19 mouse cellular contexts compared by ENCODE assay signal in the genomic region with DNA sequence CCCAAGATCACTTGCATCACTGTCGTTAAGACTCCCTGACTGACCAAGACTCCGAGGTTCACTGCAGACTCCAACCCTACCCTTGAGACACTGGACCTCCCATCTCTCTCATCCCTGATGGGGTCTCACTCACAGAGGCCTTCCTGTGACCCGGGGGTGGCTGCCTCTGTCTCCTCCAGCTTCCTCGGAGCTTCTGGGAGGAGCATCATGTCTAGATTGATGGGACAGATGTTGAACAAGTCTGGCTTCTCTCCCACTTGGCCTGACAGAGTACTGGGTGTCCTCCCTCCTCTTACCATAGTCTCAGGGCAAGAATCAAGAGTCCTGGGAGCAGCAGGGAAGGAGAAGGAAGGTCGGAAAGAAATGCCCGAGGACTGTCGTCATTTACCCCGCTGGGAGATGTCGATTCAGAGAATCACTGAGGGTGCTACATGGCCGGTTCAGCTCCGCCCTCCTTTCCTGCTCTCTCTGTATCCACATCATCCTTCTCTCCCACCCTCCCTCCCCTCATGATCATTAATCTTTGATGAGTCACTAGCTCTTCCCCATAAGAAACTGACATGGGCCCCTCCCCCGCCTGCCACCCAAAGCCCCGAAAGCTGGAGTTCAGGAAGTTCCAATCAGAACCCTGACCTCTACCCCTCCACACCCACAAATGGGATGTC. TPM values are rescaled to one million over a fixed set of nuclear protein-coding genes. Genes with fewer than 3 reads are reported as not detected.
DNase-seq lines count a peak whose midpoint lies in the region; ATAC-seq lines count a peak whose summit lies in the region.
"Had no signal": no experiment of that assay in that cellular context is flagged by ENCODE, and none has a peak within 500 bp of the region (broad histone marks: within the 10 kb centered on the region; RNA-seq: fewer than 3 reads in every experiment).

No protein-coding gene starts in this region.

- peak overlapping the region; percentile 83 for H3K27ac ChIP-seq in heart, embryonic 10.5 days
- H3K27ac ChIP-seq in heart, embryonic 11.5 days (ENCODE audit: low read depth, low read length), result no peak overlapping the region
- H3K27ac ChIP-seq: liver, embryonic 12.5 days; neural tube, embryonic 13.5 days; stomach, embryonic 15.5 days had no signal

- no peaks in the 10 kb centered on the region for H3K27me3 ChIP-seq in heart, embryonic 10.5 days (ENCODE audit: insufficient read depth, poor library complexity, severe bottlenecking)
- no peaks in the 10 kb centered on the region for H3K27me3 ChIP-seq in heart, embryonic 11.5 days (ENCODE audit: control insufficient read depth, insufficient read depth, low read length)
- H3K27me3 ChIP-seq: stomach, embryonic 15.5 days had no signal

- peaks cover 64% of the 10 kb centered on the region for H3K4me1 ChIP-seq in heart, embryonic 10.5 days
- H3K4me1 ChIP-seq in heart, embryonic 11.5 days (ENCODE audit: control insufficient read depth, insufficient read depth, low read length), result peaks cover 41% of the 10 kb centered on the region
- H3K4me1 ChIP-seq: stomach, embryonic 15.5 days had no signal

- peak overlapping the region; percentile 15; the same call in 1 of the 2 replicates for H3K4me3 ChIP-seq in heart, embryonic 10.5 days
- H3K4me3 ChIP-seq in heart, embryonic 11.5 days (ENCODE audit: low read depth, low read length), result no peak overlapping the region
- H3K4me3 ChIP-seq: liver, embryonic 12.5 days; neural tube, embryonic 13.5 days; stomach, embryonic 15.5 days had no signal

- H3K9ac ChIP-seq in heart, embryonic 11.5 days (ENCODE audit: low read depth, low read length), result no peak overlapping the region
- H3K9ac ChIP-seq: liver, embryonic 12.5 days; neural tube, embryonic 13.5 days; stomach, embryonic 15.5 days had no signal

- 62% methylated on average over 13 of the region's 13 CpGs for WGBS in heart, embryonic 10.5 days
- 55% methylated on average over 13 of the region's 13 CpGs for WGBS in heart, embryonic 11.5 days (ENCODE audit: insufficient replicate concordance)

- no peak; the same call in 1 of the 2 replicates for ATAC-seq in heart, embryonic 11.5 days (replicated peaks; ENCODE audit: insufficient number of reproducible peaks, low FRiP score, low TSS enrichment)
- ATAC-seq: forebrain, embryonic 16.5 days; intestine, embryonic 16.5 days; liver, embryonic 12.5 days; midbrain, embryonic 16.5 days had no signal

- peak; percentile 17 for DNase-seq in adrenal gland, adult 2 months
- DNase-seq in adrenal gland, postnatal 4 days (ENCODE audit: low spot score in 2 of 2), result no peak
- no peak for DNase-seq in heart, embryonic 10.5 days (ENCODE audit: low spot score)
- peak; percentile 39 for DNase-seq in testis, postnatal 10 days (ENCODE audit: low spot score)
- DNase-seq in testis, postnatal 14 days (ENCODE audit: low spot score), result no peak
- DNase-seq in yolk sac, embryonic 10.5 days (ENCODE audit: low spot score), result peak; percentile 37
- no peak for DNase-seq in urinary bladder, adult 2 months (ENCODE audit: low spot score)
- DNase-seq: cerebellum, adult 18-20 months; layer of hippocampus, postnatal 36 days; thymus, postnatal 4 days had no signal

- no peak overlapping the region for H3K4me2 ChIP-seq in heart, embryonic 11.5 days
- H3K4me2 ChIP-seq: liver, embryonic 12.5 days; neural tube, embryonic 13.5 days; stomach, embryonic 15.5 days had no signal

- H3K36me3 ChIP-seq in heart, embryonic 10.5 days, result no peaks in the 10 kb centered on the region
- H3K36me3 ChIP-seq in heart, embryonic 11.5 days (ENCODE audit: control insufficient read depth, insufficient read depth, low read length), result no peaks in the 10 kb centered on the region
- H3K36me3 ChIP-seq: liver, embryonic 12.5 days; neural tube, embryonic 13.5 days; stomach, embryonic 15.5 days had no signal

- no peaks in the 10 kb centered on the region for H3K9me3 ChIP-seq in heart, embryonic 10.5 days
- H3K9me3 ChIP-seq in heart, embryonic 11.5 days (replicated peaks; ENCODE audit: control insufficient read depth, low read length), result no peaks in the 10 kb centered on the region
- H3K9me3 ChIP-seq: neural tube, embryonic 13.5 days had no signal

RNA-seq across cellular contexts. Expression of gene Mis18a, which starts 22.9 kb away (rescaled TPM):
- total RNA-seq in adrenal gland, adult 2 months (2021), result 1 to 10 TPM; 2.8 to 3.7 TPM
- polyA plus RNA-seq in adrenal gland, adult 2 months (2012; rRNA removed), result 3.9 and 5.0 TPM in 2 replicates
- total RNA-seq in adrenal gland, postnatal 4 days (2021), result 10 to 100 TPM; 13.9 to 16.4 TPM
- polyA plus RNA-seq in heart, embryonic 10.5 days (2016; fragmentation: Nextera tagmentation; extraction: Ambion mirVana), result 44.7 and 64.0 TPM in 2 replicates
- polyA plus RNA-seq in heart, embryonic 11.5 days (2014; fragmentation: Nextera tagmentation; extraction: Ambion mirVana), result 45.6 and 46.2 TPM in 2 replicates
- polyA plus RNA-seq in urinary bladder, adult 2 months (2012; rRNA removed), result 11.8 and 15.9 TPM in 2 replicates

RNA-seq across cellular contexts. Expression of gene Mrap, which starts 33.7 kb away (rescaled TPM):
- 1,000 to 10,000 TPM in 1 of 2 experiments, 100 to 1,000 TPM in 1; 258 to 1,165 TPM for total RNA-seq in adrenal gland, adult 2 months (2021)
- 893 and 899 TPM in 2 replicates for polyA plus RNA-seq in adrenal gland, adult 2 months (2012; rRNA removed)
- 100 to 1,000 TPM; 216 to 230 TPM for total RNA-seq in adrenal gland, postnatal 4 days (2021)
- 26.7 and 37.5 TPM in 2 replicates for polyA plus RNA-seq in heart, embryonic 10.5 days (2016; fragmentation: Nextera tagmentation; extraction: Ambion mirVana)
- polyA plus RNA-seq in heart, embryonic 11.5 days (2014; fragmentation: Nextera tagmentation; extraction: Ambion mirVana), result 31.3 and 36.3 TPM in 2 replicates
- polyA plus RNA-seq in urinary bladder, adult 2 months (2012; rRNA removed), result 8.6 and 15.6 TPM in 2 replicates
- total RNA-seq: common myeloid progenitor, adult 5-6 weeks; left cerebral cortex, postnatal 36 days had no signal
- polyA plus RNA-seq: forebrain, embryonic 16.5 days; neural tube, embryonic 13.5 days had no signal

Comparison
In these comparisons a context has a peak if more than half of its experiments do, and no peak if none do; other contexts are left out.
1. DNase-seq: peak in adrenal gland, adult 2 months (single experiment), testis, postnatal 10 days (single experiment) and yolk sac, embryonic 10.5 days (single experiment); none in adrenal gland, postnatal 4 days (0 of 2), heart, embryonic 10.5 days (single experiment), testis, postnatal 14 days (single experiment) and urinary bladder, adult 2 months (single experiment).
2. RNA of gene Mrap, which starts 33.7 kb away (polyA plus RNA-seq): 893 to 899 TPM in adrenal gland, adult 2 months; 31.3 to 36.3 TPM in heart, embryonic 11.5 days, 26.7 to 37.5 TPM in heart, embryonic 10.5 days and 8.6 to 15.6 TPM in urinary bladder, adult 2 months; every median in the first group is over 10 times any median in the second.